Mouse (Mus musculus): ENCODE measurements at regions not wholly inside any gene's neighbourhood (a gene's known extent, or its start where the extent isn't known, plus 50 kb on each side); places are given as distances from the start of the nearest gene placed in this dataset.

GRCm38 (mm10) chr1:99124796-99125195 lies 647.8 kb upstream of the Cntnap5b start:
- peak; percentile 38 for DNase-seq (ENCODE audit: low spot score)

GRCm38 (mm10) chr1:99134129-99134528 lies 638.4 kb upstream of the Cntnap5b start:
- DNase-seq (ENCODE audit: low spot score) = no peak

DNA sequence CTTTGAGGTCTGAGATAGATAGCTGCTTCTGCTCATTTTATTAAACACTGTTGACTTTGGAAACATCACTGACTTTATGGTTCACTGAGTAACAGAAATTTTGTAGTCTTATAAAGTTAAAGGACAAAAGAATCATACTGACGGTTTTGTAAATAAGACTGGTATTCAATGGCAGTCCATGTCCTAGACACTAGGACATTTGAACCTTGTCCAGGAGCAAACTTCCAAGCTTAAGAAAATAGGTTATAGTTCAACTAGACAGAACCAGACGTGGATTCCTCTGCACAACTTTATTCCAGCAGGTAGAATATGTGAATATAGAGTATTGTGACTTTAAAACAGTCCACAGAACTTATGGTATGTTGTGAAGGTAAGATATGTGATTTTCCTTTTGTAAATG lies 635.0 kb upstream of the Cntnap5b start:
- no peak for DNase-seq (ENCODE audit: low spot score)

GRCm38 (mm10) chr1:99160620-99161019 lies 611.9 kb upstream of the Cntnap5b start:
- DNase-seq (ENCODE audit: low spot score) = no peak

Measured in adipocyte (in vitro differentiated cells).